Mouse (Mus musculus): Measurements from ENCODE around the gene Pygo2. TPM values are rescaled to one million over a fixed set of nuclear protein-coding genes. Genes with fewer than 3 reads are reported as not detected.
A peak's percentile ranks its signal among the peaks of the same experiment; 100 is the strongest.

Gene Pygo2
- total and polyA plus RNA-seq, 3 experiments, result 21.9 to 40.8 (median 29.7) TPM

DNA sequence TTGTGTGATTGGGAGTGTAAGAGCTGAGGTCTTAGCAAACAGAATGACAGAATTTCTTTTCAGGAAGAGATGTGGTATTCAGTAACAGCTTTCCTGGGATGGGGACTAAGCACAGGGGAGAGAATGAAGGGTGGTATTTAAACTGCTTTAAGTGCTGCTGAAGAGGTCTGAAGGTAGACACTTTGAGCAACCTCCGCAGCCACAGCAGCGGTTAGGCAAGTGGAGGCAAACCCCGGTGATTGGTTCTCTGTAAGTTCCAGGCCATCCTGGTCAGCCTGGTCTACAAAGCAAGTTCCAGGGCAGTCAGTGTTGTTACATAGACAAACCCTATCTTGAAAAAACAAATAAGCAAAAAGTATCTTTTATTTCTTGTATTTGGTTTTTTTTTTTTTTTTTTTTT lies 10.0 kb upstream of the Pygo2 start:
- in situ Hi-C loops (cut with MboI; ENCODE audit: low pct_ligation_motif_present, low pct_unique_long_range_greater_than_20kb, low sequenced_read_pairs) (no loop called here), dilution Hi-C loops (cut with MboI; ENCODE audit: extremely low pct_ligation_motif_present, extremely low pct_unique_long_range_greater_than_20kb, low sequenced_read_pairs) (no loop called here)
- Histone ChIP-seq H3K4me1 (ENCODE audit: control insufficient read depth in 1 of 2, insufficient read depth in 2 of 2) (peaks cover 18 to 51% of the 10 kb centered on the region in 2 experiments), H3K79me2 (replicated peaks; ENCODE audit: control insufficient read depth, extremely low read depth, insufficient read depth, poor library complexity, severe bottlenecking) (peaks cover 51% of the 10 kb centered on the region), H3K36me3 (replicated peaks in 1 of 2; ENCODE audit: control insufficient read depth in 1 of 2, insufficient read depth in 1 of 2, low read length in 1 of 2) (peaks cover 39 to 50% of the 10 kb centered on the region in 2 experiments), H3K4me2 (ENCODE audit: insufficient read depth, low read depth, poor library complexity, severe bottlenecking) (peak overlapping the region; percentile 96), H3K4me3 (replicated peaks in 1 of 3; ENCODE audit: low read depth in 2 of 3, low read length in 2 of 3, poor library complexity in 1 of 3) (peak overlapping the region; percentile 69 to 85 (median 81)), H3K9ac (ENCODE audit: insufficient read depth, low read depth) (peak overlapping the region; percentile 98; the same call in 1 of the 2 replicates), H3K27ac (ENCODE audit: insufficient read depth, low read depth) (peak overlapping the region; percentile 22; the same call in 1 of the 2 replicates), H3K27me3 (replicated peaks) (no peaks in the 10 kb centered on the region), H3K9me3 (replicated peaks; ENCODE audit: low read length) (peaks cover 4% of the 10 kb centered on the region)
- no peak for DNase-seq (ENCODE audit: extremely low read depth)
- TF ChIP-seq ZNF384 (IDR thresholded peaks at IDR 0.05; ENCODE audit: low read depth, low read length), result 0 out of 2 replicates have a peak, but pooled peaks have one; percentile 5
- no peak for TF ChIP-seq NELFE (IDR thresholded peaks at IDR 0.05; ENCODE audit: low read depth, low read length)

DNA sequence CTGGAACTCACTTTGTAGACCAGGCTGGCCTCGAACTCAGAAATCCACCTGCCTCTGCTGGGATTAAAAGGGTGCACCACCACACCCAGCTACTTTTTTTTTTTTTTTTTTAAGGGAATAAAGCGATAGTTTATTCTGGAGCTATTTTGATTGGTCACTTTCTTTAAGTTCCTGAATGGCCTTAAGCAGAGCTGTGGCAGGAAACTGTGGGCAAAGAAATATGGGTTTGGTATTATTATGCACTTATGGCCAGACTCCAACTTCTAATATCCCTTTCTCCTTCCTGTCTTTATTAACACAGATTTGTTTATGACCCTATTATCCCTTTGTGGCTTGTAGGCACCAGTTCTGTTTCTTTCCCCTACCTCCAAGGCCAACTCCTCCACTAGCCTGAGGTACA lies 9.6 kb upstream of the Pygo2 start:
- H3K36me3 ChIP-seq (replicated peaks in 1 of 2; ENCODE audit: control insufficient read depth in 1 of 2, insufficient read depth in 1 of 2, low read length in 1 of 2), result peaks cover 38 to 50% of the 10 kb centered on the region in 2 experiments
- in situ Hi-C loops (cut with MboI; ENCODE audit: low pct_ligation_motif_present, low pct_unique_long_range_greater_than_20kb, low sequenced_read_pairs) (no loop called here), dilution Hi-C loops (cut with MboI; ENCODE audit: extremely low pct_ligation_motif_present, extremely low pct_unique_long_range_greater_than_20kb, low sequenced_read_pairs) (no loop called here)
- H3K4me1 ChIP-seq (ENCODE audit: control insufficient read depth in 1 of 2, insufficient read depth in 2 of 2), result peaks cover 18 to 51% of the 10 kb centered on the region in 2 experiments
- DNase-seq (ENCODE audit: extremely low read depth), result no peak
- TF ChIP-seq NELFE (IDR thresholded peaks at IDR 0.05; ENCODE audit: low read depth, low read length) (no peak), SIN3A (IDR thresholded peaks at IDR 0.05; ENCODE audit: low read length) (no peak), JUN (IDR thresholded peaks at IDR 0.05; ENCODE audit: insufficient read depth, low read depth, low read length) (no peak), UBTF (IDR thresholded peaks at IDR 0.05; ENCODE audit: low read depth, low read length) (no peak), MAZ (IDR thresholded peaks at IDR 0.05; ENCODE audit: low read depth, low read length) (no peak), CHD2 (IDR thresholded peaks at IDR 0.05; ENCODE audit: low read length) (no peak), EP300 (IDR thresholded peaks at IDR 0.05; ENCODE audit: low read length) (no peak), ETS1 (conservative IDR thresholded peaks at IDR 0.05; ENCODE audit: low read depth, low read length) (no peak), RCOR1 (conservative IDR thresholded peaks at IDR 0.05; ENCODE audit: low read depth, low read length) (no peak), ZMIZ1 (IDR thresholded peaks at IDR 0.05; ENCODE audit: low read depth, low read length) (no peak), ZKSCAN1 (IDR thresholded peaks at IDR 0.05; ENCODE audit: borderline replicate concordance, low read depth, low read length) (no peak), RAD21 (IDR thresholded peaks at IDR 0.05; ENCODE audit: low read depth, low read length) (no peak), E2F4 (IDR thresholded peaks at IDR 0.05; ENCODE audit: insufficient replicate concordance, low read depth, low read length) (no peak), IRF4 (IDR thresholded peaks at IDR 0.05; ENCODE audit: low read depth, low read length) (no peak), BHLHE40 (IDR thresholded peaks at IDR 0.05; ENCODE audit: low read depth, low read length) (no peak), NRF1 (IDR thresholded peaks at IDR 0.05; ENCODE audit: low read depth, low read length) (no peak), TCF12 (IDR thresholded peaks at IDR 0.05; ENCODE audit: low read depth, low read length) (no peak)
- peaks cover 2% of the 10 kb centered on the region for H3K9me3 ChIP-seq (replicated peaks; ENCODE audit: low read length)
- no peaks in the 10 kb centered on the region for H3K27me3 ChIP-seq (replicated peaks)
- peaks cover 51% of the 10 kb centered on the region for H3K79me2 ChIP-seq (replicated peaks; ENCODE audit: control insufficient read depth, extremely low read depth, insufficient read depth, poor library complexity, severe bottlenecking)
- H3K9ac ChIP-seq (ENCODE audit: insufficient read depth, low read depth), result no peak overlapping the region
- peak overlapping the region; percentile 42; the same call in 1 of the 2 replicates for H3K4me2 ChIP-seq (ENCODE audit: insufficient read depth, low read depth, poor library complexity, severe bottlenecking)
- no peak overlapping the region for H3K27ac ChIP-seq (ENCODE audit: insufficient read depth, low read depth)
- no peak overlapping the region for H3K4me3 ChIP-seq (replicated peaks in 1 of 3; ENCODE audit: low read depth in 2 of 3, low read length in 2 of 3, poor library complexity in 1 of 3)

All from CH12.LX (cell line).